Mouse (Mus musculus): ENCODE measurements around the gene Thap3.

DNA sequence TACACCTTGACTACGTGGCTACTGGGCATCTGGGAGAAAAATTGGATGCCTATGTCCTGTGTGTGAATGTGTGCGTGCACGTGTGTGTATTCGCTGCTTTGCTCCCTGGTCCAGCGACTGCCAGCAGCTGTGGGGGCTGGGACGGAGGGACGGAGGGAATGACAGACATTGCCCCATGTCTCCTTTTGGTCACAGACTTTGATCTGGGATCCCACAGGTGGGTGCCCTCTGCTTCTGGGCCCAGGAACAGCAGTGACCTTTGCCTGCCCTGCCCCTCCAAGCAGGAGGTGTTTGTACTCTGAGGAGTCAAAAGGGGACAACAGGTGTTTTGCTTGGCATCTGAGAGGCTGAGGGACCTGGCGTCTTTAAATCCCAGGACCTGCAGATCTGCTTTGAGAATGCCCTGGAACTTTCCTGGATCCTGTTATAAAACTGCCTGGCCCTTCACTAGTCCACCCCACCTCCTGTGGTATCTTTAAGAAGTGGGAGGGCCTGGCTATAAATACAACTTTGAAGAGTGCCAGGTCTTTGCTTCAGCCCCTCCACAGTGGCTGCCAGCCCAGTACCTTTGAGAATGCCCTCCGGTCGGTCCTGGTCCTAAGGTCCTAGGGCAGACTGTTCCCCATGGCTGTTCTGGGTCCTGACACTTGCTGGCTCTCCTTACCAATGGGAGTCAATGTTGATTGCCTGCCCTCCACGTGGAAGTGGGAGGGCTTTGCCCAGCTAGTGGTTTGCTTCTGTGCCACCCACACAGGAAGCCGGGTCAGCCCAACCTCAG, 24.4 kb upstream of the Thap3 start:
- no peak for TF ChIP-seq CTCF (IDR thresholded peaks at IDR 0.05; ENCODE audit: borderline replicate concordance, control insufficient read depth, extremely low read depth, insufficient read depth, low read length, poor library complexity)
- TF ChIP-seq POLR2A (IDR thresholded peaks at IDR 0.05; ENCODE audit: control insufficient read depth, extremely low read depth, insufficient read depth, low read length, poor library complexity): no peak

All from thymus, adult 2 months (tissue).